Mouse (Mus musculus) layer of hippocampus, postnatal 10 days (tissue): ENCODE data around the gene C8a. TPM values are rescaled to one million over a fixed set of nuclear protein-coding genes. Genes with fewer than 3 reads are reported as not detected.

ENCODE experiments used
- DNase-seq, 2 experiments: peaks; one replicate each; pipeline ENCODE4 v3.0.0; 2021; ENCODE audit warnings: low spot score in 2 of 2
- long read RNA-seq: library from polyadenylated mRNA; stranded (forward); transcript quantifications from one replicate; pipeline ENCODE4 v2.0.0, GENCODE M21; 2023
- total RNA-seq, 2 experiments: library from RNA; stranded (reverse); gene quantifications; 2 replicates each; pipeline ENCODE4 v1.2.3; 2021

Gene C8a
- not detected for total RNA-seq
- long read RNA-seq, partial matches to known transcripts: 0 of 1 reads
- long read RNA-seq, other reads (novel, unspliced or antisense): 1 of 1 reads

DNA sequence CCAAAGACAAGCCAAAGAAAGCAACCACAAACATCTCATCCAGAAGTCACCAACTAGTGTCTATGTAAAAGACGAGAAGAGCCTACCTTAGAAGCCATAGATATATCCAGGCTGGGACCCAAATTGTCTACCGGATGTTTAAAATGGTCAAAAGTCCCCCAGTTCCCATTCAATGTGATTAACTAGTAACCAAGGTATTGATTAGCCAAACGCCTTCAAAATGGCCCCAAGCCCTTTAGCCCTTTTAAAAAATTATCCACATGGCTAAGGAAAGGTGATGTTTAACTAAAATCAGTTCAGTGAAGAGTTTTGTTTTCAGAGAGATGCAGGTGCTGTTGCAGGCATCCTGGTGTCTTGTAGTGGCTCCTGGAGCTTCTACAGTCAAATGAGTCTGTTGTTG lies at the start of gene C8a:
TSS of gene C8a (minus strand) at position 76 of the 400 bp plus-strand sequence.
- no peak for DNase-seq

DNA sequence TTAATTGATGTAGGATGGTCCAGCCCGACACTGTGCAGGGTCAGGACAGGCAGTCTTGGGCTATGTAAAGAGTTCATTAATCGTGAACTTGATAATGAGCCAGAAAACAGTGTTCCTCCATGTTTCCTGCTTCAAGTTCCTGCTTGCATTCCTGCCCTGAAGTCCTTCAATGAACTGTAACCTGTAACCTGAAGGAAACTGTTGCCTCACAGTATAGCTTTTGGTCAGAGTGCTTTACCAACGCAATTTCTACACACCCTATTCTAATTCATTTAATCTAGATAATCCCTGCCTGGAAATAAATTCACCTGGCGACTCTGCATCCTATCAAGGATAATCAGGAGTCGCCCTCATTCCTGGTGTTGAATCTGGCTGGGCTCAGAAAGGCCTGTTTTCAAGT lies 49.2 kb upstream of the C8a start:
- DNase-seq: no peak

DNA sequence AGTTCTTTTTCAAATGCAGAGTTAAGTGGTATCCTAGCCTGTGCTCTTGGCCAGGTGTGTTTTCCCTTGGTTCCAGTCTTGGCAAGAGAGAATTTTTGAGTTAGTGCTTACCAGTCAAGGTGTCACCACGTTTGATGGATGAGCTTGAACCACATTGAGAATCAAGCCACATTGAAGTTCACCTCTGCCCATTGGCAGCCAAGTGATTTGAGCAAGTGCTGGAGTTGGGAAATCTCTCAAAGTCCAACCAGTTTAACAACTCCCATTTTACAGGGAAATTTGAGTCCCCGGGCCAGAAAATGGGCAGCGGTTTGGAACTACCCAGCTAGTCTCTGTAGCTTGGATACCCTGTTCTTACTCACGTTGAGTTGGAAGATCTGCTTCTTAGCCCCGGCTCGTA lies 41.8 kb upstream of the C8a start:
- DNase-seq: no peak

DNA sequence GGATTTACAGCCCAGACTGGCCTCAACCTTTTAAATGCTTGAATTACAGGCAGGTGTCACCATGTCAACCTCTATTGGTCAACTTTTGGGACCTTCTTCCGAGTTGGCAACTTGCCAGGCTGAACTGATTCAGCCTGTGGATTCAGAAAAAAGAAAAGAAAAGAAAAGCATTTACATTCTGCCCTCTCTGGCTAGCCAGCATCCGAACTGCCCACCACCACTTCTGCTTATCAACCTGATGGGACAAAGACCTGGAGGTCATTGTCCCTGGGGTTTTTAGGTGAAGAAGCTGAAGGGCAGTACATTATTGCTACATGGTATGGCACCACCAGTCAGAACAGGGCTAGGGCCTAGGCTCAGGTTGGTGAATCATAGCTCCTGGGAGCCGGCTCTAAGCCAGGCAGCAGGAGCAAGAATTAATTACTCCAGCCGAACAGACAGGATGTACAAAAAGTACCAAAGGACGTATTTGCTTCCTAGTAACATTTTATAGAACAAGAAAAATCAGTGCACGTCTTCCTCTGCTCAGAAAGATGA lies 38.6 kb upstream of the C8a start:
- no peak for DNase-seq

DNA sequence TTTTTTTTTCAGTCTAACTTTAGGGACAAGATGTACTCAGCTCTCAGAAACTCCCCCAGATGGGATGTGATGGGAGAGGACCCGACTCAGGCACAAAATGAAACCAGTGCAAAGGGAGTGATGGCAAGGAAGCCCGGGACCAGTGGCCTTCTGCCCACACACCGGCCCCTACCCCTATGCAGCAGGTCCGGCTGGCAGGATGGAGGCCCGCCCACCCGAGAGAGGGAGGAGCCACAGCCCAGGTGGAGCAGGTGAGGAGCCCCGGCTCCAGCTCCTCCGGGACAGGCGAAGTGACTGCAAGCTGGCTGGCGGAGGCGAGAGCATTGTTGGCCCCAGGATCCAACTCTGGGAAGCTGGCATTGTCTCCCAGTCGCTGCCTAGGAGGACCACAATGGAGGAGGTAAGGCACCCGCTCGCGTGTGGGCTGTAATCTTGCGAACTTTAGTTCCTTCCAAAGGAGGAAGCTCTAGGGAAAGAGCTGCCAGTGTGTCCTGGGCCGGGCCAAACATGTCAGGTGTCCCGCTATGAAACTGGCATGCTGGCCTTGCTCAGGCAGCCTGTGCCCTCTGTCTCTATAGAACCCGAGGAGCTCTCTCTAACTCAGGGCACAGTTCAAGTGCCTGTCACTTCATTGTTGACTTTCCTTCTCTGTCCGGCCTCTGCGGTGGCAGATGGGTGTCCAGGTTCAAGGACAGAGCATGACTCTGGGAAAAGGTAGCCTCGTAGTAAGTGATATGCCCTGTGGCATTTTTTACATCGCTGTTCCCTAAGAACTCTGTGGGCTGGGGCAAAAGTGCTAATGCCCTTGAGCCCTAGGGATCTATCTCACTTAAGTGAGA lies 37.3 kb upstream of the C8a start, which contains the start of gene Fyb2:
TSS of gene Fyb2 (plus strand) at position 166 of the 839 bp plus-strand sequence.
- no peak for DNase-seq

DNA sequence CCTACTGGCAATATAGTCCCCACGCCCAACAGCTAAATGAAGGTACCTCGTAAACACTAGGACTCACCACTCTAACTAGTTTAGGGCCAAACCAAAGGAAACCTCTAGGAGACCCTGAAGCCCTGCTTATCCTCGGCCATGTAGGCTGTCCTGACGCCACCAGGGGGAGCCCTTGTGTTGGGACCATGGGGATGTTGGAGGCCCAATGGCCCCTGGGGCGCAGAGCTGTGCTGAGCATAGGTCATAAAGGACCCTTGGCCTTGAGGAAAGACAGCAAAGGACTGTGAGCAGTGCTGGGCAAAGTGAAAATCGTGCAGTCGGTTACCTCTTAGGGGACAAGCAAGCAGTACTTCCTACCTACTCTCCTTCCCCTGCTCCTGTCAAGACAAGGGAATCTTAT lies 35.5 kb upstream of the C8a start:
- peak; percentile 77 to 82 for DNase-seq

DNA sequence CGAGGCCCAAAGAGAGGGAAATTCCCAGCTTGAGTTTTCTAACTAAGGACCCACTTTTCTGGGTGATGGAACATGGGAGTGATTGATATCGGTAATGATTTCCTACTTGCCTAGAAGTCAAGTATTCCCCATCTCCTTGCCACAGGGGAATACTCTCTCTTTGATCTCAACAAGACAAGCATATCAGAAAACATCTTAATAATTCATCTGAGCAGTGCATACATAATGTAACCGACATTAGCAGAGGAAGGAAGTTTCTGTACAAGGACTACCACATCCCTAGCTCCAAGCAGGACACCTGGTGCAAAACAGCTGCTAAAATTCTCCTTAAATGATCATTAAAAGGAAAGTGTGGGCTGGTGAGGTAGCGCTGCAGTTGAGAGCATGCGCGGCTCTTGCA lies 28.9 kb upstream of the C8a start:
- no peak for DNase-seq

DNA sequence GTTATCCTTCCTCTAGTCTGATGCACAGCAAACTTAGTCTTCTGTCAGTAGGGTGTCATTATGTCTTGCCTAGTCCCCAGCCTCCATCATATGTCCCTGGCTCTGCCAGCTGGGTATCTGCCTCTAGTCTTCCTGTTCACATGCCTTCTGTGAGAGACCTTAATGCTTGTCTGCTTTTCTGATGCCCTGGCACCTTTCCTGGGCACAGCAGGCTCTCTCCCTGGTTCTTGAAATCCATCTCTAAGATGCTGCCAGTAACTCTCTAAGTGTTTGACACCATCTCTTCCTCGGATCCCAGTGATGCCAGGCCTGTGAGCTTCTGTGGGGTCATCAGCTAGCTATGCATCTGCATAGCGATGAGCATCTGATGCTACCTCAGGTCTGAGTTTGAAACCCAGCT lies 26.6 kb upstream of the C8a start:
- no peak for DNase-seq

DNA sequence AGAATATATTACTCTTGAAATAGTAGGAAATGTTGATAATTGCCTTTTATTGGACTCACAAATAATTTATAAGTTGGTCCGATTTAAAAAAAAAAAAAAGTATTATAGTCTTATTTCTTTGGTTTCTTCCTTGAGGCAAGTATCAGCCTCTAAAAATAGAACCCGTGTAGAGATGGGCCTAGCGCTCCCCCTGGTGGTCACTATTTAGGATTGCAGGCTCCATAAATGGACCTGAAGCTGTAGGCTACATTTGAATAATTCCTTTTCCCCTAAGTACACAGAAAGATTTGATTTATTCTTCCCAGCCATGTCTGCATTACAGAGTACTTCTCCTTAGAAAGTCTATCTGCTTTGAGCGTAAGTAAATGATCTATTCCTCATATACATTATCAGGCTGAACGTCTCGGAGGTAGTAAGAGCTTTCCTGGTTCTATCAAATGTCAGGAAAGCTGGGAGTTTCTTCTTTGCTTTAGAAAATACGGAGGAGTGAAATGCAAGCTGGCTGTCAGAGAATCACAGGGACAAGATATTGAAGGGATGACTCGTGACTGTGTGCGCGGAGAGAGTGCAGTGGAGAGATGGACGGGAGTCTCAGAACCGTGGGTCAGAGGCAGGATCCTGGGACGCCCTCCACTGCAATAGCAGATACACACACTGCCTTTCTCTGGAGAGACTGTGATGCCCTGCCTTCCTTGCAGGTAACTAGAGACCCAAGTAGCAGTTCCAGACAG lies 18.0 kb upstream of the C8a start:
- DNase-seq: peak; percentile 62 to 77

DNA sequence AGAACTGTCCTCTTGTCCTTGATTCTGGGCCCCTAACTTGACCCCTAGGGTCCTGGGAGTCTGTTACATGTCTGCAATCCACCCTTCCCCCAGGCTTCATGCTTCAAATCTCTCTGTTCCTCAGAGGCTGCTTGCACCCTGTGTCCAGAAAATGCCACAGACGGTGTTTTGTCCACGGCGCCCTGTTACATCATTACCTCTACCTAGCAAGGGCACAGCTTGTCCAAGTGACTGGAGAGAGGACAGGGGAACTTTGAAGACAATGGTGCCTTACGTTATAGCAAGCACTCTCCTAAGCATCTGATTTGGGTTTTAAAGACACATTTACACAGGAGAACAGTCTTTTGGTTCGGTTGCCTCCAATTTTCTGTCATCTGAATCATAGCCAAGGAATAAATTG lies 17.4 kb upstream of the C8a start:
- no peak for DNase-seq

DNA sequence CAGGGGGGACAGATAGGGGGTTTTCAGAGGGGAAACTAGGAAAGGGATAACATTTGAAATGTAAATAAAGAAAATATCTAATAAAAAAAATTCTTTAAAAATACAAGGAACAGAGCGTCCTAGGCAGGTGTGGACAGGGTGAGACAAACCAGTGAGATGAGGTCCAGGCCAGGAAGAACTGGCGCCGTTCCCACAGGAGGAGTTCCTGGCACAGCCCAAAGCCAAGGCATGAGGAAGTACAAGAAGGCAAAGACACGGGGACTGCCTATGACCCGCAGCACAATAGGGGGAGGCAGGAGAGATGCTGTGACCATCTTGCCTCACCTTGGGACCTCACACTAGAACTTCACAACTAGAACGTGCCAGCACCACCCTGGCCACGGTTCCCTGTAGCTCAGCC lies 15.5 kb upstream of the C8a start:
- no peak for DNase-seq

DNA sequence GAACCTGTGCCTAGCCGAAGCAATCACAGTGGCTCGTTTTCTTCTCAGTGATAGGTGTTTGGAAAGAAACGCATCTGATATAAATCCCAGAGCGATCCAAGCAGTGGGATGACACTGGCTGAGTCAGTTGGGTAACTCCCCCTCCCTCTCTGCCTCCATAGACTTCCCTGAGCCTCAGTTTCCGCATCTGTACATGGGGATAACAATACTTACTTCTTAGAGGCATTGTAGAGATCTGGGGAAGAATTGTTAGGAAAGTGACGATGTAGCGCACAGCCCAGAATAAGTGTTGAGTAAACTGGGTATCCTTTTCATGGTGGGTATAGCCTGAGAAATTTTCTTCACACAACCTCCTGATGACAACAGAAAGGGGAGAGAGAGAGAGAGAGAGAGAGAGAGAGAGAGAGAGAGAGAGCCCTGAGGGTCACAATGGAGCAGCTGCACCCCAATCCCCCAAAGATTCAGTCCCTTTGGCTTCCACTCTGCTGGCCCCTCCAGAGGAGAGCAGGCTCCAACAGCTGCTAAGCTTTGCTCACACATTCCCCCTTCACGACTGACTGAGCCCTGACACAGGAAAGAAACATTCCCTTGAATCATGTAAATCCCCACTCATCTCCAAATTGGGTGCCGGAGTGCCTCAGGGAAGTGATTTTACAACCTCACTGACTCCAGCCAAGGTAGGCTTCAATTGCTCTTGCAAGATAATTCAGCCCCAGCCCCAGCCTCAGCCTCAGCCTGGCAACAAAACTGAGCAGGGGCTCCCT lies 12.5 kb upstream of the C8a start:
- DNase-seq: no peak

DNA sequence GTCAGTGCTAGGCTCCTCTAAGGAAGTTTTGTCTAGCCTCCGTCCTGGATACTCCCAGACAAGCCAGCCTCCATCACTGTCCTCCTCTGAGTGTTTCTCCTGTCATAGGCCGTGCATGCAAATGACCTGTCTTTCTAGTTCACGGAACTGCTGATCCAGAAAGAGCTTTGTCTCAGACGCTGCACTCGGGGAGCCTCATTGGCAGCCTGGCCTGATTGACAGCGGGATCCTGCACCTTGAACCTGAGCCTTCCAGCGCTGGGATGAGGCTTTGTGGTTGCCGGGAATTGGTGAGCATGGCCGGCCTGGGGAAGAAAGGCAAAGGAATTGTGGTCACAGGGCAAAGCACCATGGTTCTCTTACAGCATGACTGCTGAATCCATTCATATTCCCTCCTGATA lies 11.3 kb upstream of the C8a start:
- DNase-seq: no peak

DNA sequence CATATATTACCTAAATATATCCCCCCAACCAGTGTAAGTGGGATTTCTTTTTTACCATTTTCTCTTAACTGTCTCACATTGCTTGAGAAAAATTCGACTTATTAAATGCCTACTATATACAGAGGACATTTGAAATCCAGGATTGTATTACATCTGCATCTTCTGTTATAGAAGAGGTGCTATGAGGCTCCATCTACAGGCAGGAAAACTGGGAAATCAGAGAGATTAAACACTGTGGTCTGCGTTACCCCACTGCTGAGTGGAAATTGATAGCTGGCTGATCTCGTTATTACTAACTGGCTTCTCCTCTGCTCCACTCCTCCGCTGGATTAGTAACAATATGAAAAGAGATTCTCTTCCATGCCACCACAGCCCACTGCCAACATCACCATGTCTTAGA lies 366 bp downstream of the C8a start:
- no peak for DNase-seq

DNA sequence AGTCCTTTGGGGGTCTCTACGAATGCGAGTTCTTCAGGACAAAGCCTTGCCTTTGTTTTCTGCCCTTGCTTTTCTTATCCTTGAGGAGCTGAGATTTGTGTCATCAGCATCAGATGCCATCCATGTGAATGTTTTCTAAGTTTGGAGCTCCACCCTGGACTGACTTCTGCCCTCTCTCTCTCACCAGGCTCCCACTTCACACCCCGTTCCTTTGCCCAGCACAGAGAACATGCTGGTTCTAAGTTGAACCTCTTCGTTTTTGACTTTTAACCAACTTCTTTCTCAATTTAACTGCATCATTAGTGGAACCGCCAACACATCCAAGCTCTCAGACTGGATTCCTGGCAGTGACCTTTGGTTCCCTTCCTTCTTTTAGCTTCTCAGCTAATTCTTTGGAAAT lies 6.0 kb downstream of the C8a start:
- DNase-seq: no peak

DNA sequence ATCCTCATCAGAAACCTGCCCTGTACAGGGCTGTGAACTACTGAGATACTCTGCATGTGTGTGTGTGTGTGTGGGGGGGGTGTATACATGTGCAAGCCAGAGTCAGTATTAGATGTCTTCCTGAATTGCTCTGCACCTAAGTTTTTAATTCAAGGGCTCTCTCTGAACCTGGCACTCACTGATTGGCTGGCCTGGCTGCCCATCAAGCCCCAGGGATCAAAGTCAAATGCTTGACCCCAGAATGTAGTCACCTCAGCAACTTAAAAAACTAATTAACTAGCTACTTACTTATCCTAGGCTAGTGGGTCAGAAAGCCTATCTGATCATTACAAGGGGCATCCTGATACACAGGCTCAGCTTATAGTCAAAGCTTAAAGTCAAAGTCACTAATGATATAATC lies 6.6 kb downstream of the C8a start:
- no peak for DNase-seq

DNA sequence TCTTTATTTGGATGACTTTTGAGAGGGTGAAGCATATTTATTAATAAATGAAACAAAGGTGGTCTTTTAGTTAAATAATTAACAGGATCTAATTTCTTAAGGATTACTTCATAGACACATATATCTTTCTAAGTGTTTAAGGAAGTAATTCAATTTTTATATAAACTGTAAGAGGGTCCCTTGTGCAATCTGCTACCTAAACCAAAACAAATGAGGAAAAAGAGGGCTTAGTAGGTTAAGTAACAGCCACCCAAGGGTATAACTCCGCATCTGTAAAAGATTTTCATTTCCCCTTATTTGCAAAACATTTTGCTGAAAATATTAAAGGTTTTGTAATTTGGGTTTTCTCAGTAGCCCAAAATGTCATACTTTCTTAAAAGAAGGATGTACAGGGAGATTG lies 11.8 kb downstream of the C8a start:
- no peak for DNase-seq

DNA sequence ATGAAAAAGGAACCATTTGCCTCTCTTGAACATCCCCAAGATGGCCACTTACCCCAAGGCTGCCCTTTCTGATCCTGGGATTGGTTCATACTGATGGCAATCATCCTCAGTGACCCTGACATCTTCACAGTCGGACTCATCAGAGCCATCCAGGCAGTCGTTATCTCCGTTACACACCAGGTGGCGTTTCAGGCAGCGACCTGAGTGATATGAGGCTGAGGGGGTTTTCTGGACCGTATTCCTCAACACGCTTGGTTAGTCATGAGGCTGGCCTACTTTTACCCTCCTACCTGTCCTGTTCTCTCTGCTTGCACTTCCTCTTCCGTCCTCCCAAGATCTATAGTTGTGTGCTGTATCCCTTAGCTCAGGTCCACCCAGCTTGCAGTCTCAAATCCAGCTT lies 15.0 kb downstream of the C8a start:
- no peak for DNase-seq

DNA sequence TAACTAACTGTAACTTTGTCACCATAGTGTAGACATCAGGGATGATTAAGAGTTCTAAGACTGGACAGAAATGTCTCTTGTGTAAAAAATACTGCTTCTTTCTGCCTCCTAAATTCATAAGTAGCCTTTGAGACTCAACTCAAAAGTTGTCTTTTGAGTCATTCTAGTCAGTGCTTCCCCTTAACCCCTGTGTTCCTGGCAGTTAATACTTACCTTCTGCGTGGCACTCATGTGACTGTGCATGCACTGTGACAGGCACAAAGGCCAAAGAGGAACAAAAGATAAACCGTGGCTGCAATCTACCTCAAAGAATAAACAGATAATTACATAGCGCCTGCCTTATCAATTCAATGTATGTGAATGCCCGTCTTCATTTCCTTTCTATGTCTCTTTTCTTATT lies 18.4 kb downstream of the C8a start:
- DNase-seq: no peak

DNA sequence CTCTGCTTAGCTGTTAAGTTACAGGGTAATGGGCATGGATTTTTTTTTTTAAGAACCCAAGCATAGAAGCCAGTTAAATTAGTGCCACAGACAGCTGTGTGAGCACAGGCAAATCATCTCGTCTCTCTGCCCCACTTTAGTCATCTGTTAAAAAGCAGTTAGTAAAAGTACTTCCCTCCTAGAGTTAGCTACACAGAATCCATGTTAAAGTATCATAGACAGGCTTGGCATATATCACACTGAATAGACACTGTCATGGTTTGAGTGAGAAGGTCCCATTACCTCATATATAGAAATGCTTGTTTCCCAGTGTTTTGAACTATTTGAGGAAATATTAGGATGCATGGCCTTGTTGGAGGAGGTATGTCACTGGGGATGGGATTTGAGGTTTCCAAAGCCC lies 19.2 kb downstream of the C8a start, which contains the start of gene Gm17662:
TSS of gene Gm17662 (plus strand) at position 301 of the 400 bp plus-strand sequence.
- DNase-seq: no peak

DNA sequence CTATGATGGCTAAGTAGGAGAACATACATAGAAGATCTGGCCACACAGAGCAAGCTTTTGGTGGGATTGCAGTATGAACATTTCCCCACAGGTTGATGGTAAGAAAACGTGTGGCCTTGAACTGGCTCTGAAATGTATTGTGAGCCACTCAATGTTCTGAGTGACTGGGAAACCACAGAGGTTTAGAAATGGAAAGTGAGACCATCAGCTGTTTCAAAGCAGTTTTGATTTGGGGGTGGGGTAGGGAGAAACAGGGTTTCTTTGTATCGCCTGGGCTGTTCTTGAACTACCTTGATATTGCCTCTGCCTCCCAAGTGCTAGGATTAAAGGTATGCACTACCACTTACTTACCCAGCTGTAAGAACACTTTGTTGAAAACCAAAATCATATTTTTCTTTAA lies 21.0 kb downstream of the C8a start:
- no peak for DNase-seq
